Mouse (Mus musculus) ES-E14 (cell line): ENCODE data around the gene Hoxa13.

Experiments used
- CHD2 ChIP-seq: IDR thresholded peaks from 2 replicates; pipeline ENCODE4 v1.6.1; 2014; ENCODE audit warnings: mild to moderate bottlenecking, low read depth, low read length, inconsistent platforms
- HCFC1 ChIP-seq: IDR thresholded peaks from 2 replicates; pipeline ENCODE4 v1.6.1; 2012; ENCODE audit warnings: low read length, inconsistent platforms, borderline replicate concordance; ENCODE audit not compliant: insufficient read depth
- MAFK ChIP-seq: IDR thresholded peaks from 2 replicates; pipeline ENCODE4 v1.6.1; 2014; ENCODE audit warnings: mild to moderate bottlenecking, low read depth, low read length, inconsistent platforms; ENCODE audit not compliant: insufficient read depth
- ZNF384 ChIP-seq: IDR thresholded peaks from 2 replicates; pipeline ENCODE4 v1.6.1; 2012; ENCODE audit warnings: low read depth, low read length, inconsistent platforms

DNA sequence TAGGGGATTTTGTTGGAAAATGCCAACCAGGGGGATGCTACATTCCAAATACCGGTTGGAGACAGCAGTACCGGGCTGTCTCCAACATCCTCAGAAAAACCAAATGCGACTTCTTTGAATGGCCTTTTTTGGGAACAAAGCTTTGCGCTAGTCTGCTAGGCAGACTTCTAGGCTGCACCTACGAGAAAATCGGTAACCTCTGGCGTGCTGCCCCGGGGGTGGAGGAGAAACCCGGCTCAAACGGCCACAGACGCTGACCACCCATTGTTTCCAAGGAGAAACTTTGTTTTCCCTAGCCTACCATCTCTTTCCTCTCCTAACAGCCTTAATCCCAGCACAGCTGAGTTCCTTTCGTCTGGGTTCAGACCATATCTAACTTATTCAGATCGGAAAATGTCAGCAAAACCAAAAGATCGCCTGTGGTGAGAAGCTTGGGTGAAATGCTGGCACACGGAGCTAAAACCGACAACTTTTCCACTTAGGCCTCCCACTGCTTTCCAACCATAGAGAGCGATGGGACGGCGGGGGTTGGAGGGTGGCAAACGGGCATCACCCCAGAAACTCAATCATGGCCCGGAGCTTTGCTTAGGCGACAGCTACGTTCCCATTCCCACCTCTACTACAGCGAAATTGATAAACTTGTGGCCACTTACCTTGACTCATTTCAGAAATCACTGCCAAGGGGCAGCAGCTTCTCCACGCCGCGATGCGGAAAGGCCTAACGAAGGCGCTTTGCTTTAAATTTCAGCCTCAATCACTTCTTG lies 20.9 kb downstream of the Hoxa13 start:
- TF ChIP-seq HCFC1 = no peak
- TF ChIP-seq MAFK = no peak
- TF ChIP-seq CHD2 = no peak
- TF ChIP-seq ZNF384 = no peak
